Mouse (Mus musculus): Measurements from ENCODE around the gene Baiap2l2. TPM values are rescaled to one million over a fixed set of nuclear protein-coding genes. Genes with fewer than 3 reads are reported as not detected.

The Baiap2l2 gene
- polyA plus RNA-seq, 1 experiment, result not detected

DNA sequence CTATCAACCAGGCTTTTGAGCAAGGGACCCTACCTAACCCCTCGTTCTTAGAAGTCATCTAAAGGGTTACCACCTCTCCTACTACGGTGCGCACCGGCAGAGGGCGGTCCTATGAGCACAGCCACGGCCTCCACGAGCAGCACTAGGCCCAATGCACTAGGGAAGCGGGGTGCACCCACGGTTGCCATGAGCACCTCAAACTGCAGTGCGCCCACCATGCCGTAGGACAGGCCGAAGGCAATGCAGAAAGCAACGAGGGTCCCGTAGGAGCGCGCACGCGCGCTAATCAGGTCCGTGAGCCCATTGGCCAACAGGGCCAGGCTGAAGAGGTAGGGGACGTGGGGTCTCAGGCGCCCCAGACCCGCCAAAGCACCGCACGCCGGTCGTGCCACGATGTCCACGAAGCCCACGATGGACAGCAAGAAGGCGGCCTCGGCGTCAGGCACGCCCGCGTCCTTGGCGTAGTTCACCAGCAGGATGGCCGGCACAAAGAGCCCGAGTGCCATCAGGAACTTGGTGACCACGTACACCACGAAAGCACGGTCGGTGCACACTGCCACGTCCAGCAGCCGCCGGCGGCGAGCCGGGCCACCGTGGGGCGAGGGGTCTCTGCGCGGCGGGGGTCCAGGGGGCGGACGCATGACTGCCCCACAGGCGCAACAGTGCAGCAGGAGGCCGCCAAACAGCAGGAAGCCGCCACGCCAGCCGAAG is 33.4 kb downstream of the Baiap2l2 start:
- TF ChIP-seq GATA1 (IDR thresholded peaks at IDR 0.05; ENCODE audit: low read length), result no peak

DNA sequence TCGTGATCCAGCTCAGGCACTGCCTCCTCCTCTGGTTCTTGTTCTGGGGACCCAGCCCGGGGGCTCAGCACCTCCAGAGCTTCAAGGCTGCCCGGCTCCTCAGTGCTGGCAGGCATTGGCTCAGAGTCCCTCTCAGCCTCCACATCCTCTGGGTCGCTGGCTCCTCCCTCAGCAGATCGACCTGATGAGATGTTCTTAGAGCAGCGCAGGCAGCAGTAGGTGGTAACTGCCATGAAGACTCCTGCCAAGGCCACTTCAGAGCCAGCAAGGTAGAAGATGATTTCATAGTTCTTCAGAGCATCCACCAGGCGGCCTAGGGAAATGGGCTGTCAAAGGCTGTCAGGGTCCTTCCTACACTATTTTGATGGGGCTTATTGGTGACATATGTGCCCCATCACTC is 34.2 kb downstream of the Baiap2l2 start:
- TF ChIP-seq GATA1 (IDR thresholded peaks at IDR 0.05; ENCODE audit: low read length), result no peak

DNA sequence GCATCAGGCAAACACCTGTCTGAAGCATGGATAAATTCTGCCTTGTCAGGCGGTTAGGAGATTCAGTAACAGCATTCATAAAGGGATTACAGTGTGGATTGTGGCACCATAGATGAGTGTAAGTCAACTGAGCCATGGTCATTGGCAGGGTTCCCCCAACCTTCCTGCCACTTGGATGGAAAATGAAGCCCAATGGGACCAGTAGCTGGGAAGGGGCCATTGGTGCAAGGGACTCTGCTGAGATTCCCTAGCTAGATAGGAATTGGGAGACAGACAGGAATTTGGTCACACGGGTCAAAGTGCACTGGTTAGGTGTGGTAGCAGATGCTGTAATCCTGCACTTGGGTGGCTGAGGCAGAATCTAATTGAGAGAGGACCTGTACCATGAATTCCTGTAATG is 35.1 kb downstream of the Baiap2l2 start:
- no peak for TF ChIP-seq GATA1 (IDR thresholded peaks at IDR 0.05; ENCODE audit: low read length)

GRCm38 (mm10) chr15:79245321-79245720 is 40.0 kb downstream of the Baiap2l2 start:
- no peak for TF ChIP-seq GATA1 (IDR thresholded peaks at IDR 0.05; ENCODE audit: low read length)

GRCm38 (mm10) chr15:79244071-79244893 is 41.1 kb downstream of the Baiap2l2 start:
- TF ChIP-seq GATA1 (IDR thresholded peaks at IDR 0.05; ENCODE audit: low read length), result no peak

DNA sequence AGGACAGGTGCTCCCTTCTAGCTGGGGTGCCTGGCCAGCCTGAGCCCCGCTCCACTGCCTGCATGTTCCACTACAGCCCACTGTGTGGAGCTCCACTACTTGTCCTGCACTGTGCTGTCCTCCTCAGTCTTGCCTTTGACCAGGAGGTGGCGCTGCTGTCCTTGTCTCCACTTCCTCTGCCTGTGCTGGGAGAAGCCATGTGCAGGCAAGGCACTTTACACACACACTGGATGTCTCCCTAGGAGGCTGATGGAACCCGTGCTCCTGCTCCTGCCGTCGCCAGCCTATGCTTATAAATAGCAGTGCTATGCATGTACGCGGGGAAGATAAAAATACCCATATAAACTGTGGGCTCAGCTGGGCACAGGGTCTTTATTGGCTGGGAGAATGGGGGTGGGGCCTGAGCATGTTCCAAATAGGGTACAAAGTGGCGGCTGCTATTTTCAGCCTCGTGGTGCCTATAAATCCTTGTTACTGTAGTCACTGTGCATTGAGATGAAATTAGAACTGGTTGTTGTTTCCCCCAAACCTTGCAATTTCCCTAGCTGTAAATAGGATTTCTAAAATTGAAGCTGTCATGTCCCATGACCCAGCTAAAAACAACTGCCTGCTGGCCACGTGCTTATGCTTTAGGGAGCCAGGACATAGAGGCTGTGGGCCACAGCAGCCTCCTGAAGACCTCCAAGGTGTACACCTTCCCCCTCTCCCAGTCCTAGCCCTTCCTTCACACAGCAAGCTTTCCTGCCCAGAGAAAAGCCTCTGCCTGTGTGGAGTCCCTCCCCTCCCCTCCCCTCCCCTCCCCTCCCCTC is 41.9 kb downstream of the Baiap2l2 start:
- TF ChIP-seq GATA1 (IDR thresholded peaks at IDR 0.05; ENCODE audit: low read length), result no peak

DNA sequence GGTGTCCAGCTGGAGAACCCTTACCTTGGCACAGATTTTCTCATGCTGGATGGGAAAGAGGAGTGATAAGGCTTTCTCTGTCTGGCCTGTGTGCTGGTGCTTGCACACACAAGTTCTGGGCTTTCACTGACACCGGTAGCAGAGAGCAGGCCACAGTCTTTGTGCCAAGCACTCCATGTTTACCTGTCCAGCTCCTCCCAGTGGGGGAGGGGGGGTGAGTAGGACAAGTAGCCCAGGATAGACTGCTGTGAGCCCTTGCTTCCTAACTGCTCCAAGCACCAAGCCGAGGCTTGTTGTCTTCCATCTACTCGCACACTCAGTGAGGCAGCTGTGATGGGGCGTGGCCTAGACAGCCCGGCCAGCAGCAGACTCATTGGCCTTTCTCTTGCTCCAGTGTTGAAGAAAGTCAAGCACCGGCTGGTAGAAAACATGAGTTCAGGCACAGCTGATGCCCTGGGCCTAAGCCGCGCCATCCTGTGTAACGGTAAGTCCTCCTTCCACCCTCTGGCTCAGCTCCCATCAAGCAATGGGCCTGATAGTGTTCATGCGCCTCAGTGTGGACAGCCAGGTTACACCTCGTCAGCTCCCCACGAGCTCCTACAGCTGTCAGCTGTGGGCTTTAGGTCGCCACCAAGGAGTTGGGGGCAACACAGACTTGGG is 42.6 kb downstream of the Baiap2l2 start:
- TF ChIP-seq GATA1 (IDR thresholded peaks at IDR 0.05; ENCODE audit: low read length), result no peak

DNA sequence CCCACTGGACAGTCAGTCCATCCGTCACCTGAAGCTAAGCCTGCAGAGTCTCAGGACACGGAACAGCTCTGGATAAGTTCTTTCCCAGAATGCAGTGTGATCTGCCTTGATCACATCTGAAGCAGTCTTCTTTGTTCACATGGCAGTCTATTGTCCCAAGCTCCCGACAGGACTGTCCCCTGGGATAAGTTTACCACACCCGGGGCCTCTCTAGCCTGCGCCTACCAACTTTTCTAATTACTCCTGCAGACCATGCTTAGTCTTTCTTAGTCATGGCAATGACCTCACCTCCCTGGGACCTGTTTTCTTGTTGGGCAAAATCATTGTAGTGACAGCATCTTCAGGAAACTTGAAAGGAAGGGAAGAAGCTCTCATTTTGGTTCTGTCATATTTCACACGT is 47.3 kb downstream of the Baiap2l2 start:
- TF ChIP-seq GATA1 (IDR thresholded peaks at IDR 0.05; ENCODE audit: low read length), result no peak

GRCm38 (mm10) chr15:79235268-79235667 is 50.1 kb downstream of the Baiap2l2 start:
- no peak for TF ChIP-seq GATA1 (IDR thresholded peaks at IDR 0.05; ENCODE audit: low read length)

DNA sequence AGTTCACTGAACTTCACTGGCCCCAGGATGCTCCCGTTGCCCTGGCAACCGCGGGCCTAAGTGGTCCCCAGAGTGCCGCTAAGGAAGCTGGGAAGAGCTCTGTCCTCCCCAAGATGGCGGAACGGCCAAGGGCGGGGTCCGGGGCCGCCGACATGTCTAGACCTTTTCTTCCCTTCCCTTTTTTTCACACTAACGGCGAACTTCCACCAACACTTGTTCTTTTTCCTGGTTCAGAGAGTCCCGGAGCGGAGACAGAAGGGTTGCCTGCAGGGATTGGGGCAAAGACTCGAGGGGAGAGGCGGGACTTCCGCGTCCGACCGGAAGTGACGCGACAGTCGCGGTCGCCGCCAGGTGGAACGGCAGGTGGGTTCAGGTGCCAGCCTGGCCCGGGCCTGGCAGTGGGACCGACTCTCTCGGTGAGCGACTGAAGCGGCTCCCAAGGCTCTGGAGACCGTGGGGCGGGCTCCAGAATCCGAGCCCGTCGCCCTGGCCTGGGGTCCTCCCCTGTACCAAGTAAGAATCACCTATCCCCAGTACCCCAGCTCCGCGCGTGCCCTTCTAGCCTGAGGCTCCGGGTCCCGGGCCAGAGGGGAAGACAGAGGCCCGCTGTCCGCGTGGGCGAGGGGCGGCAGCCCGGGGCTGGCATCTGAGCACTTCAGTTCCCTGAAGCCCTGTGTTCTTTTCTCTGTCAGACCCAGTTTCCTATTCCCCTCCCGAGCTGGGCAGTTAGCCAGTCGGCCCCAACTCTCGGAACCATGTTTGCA is 56.1 kb downstream of the Baiap2l2 start, which contains the start of the genes Pick1 and Gm49486:
Pick1 (plus strand) TSS at position 116 of the 764 bp plus-strand sequence.
Gm49486 (plus strand) TSS at position 334 of the 764 bp plus-strand sequence.
- TF ChIP-seq GATA1 (IDR thresholded peaks at IDR 0.05; ENCODE audit: low read length), result no peak

GRCm38 (mm10) chr15:79224685-79225084 is 60.7 kb downstream of the Baiap2l2 start:
- TF ChIP-seq GATA1 (IDR thresholded peaks at IDR 0.05; ENCODE audit: low read length), result no peak

GRCm38 (mm10) chr15:79223641-79224040 is 61.7 kb downstream of the Baiap2l2 start:
- TF ChIP-seq GATA1 (IDR thresholded peaks at IDR 0.05; ENCODE audit: low read length), result no peak

- TF ChIP-seq GATA1 (IDR thresholded peaks at IDR 0.05; ENCODE audit: low read length), result no peak
These were observed 65.8 kb downstream of the Baiap2l2 start for GRCm38 (mm10) chr15:79219572-79219971.

DNA sequence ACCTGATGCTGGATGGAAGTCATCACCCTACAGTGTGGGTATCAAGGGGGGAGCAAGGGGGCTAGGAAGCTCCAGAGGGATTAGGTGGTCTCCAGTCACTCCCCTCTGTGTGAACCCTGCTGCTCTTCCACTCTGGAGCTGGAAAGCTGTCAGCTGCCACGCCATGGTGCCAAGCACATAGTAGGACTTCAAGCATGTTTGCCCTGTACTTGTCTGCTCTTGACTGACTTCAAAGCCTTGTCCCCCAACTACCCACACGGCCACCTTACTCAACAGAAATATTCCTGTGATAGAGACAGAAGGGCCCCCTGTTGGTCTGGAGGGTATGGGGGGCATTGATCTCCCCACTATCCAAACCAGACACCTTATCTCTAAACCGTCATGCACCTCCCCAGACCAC is 69.1 kb downstream of the Baiap2l2 start:
- TF ChIP-seq GATA1 (IDR thresholded peaks at IDR 0.05; ENCODE audit: low read length), result no peak
